Mouse (Mus musculus) G1E (cell line): ENCODE results near the gene Map3k7cl. TPM values are rescaled to one million over a fixed set of nuclear protein-coding genes. Genes with fewer than 3 reads are reported as not detected.

Source experiments
- ATAC-seq: 2 replicates; pipeline ENCODE4 v1.8.0; 2016; ENCODE audit warnings: mild to moderate bottlenecking; ENCODE audit not compliant: insufficient number of reproducible peaks, poor library complexity, low FRiP score, severe bottlenecking; ENCODE audit errors: extremely low read depth
- DNase-seq: peaks from one replicate; pipeline ENCODE4 v3.0.0; 2012; ENCODE audit warnings: low spot score
- H3K27me3 ChIP-seq: 2 replicates; pipeline ENCODE4 v1.6.1; 2012; ENCODE audit warnings: mild to moderate bottlenecking, low read length, inconsistent platforms; ENCODE audit not compliant: insufficient read depth
- H3K36me3 ChIP-seq: replicated peaks from 2 replicates; pipeline ENCODE3; 2012; ENCODE audit warnings: mild to moderate bottlenecking, inconsistent platforms
- H3K4me1 ChIP-seq: 2 replicates; pipeline ENCODE4 v1.6.1; 2012; ENCODE audit warnings: low read depth, low read length, inconsistent platforms, mixed read lengths; ENCODE audit not compliant: insufficient read depth
- H3K4me3 ChIP-seq: 2 replicates; pipeline ENCODE4 v1.5.1; 2012; ENCODE audit warnings: low read depth, mild to moderate bottlenecking, inconsistent platforms, low read length, moderate library complexity, mixed read lengths
- H3K9me3 ChIP-seq: replicated peaks from 2 replicates; pipeline ENCODE4 v1.6.1; 2012; ENCODE audit warnings: inconsistent platforms
- CTCF ChIP-seq: IDR thresholded peaks from 2 replicates; pipeline ENCODE4 v1.5.1; 2012; ENCODE audit warnings: low read depth, low read length, inconsistent platforms, mixed read lengths
- GATA1 ChIP-seq: IDR thresholded peaks from 2 replicates; pipeline ENCODE4 v1.6.1; 2012; ENCODE audit warnings: borderline replicate concordance, low read length, inconsistent platforms, mixed read lengths
- GATA2 ChIP-seq: IDR thresholded peaks from 2 replicates; pipeline ENCODE4 v1.6.1; 2012; ENCODE audit warnings: low read depth, low read length, inconsistent platforms, borderline replicate concordance
- POLR2AphosphoS5 ChIP-seq: IDR thresholded peaks from 2 replicates; pipeline ENCODE4 v1.6.1; 2012; ENCODE audit warnings: low read depth, low read length, inconsistent platforms; ENCODE audit not compliant: insufficient replicate concordance
- TAL1 ChIP-seq: conservative IDR thresholded peaks from 2 replicates; pipeline ENCODE4 v1.6.1; 2012; ENCODE audit warnings: low read depth, low read length, inconsistent platforms, mixed read lengths
- polyA plus RNA-seq: library from polyadenylated mRNA; stranded (reverse); fragments of >175 nt; gene quantifications from 2 replicates; pipeline ENCODE4 v1.2.3, GENCODE M21; 2012
- total RNA-seq, 2 experiments: library from RNA; stranded (forward) in 1 of 2; stranded (reverse) in 1 of 2; fragments of 200-1000 nt in 1 of 2; fragments of >200 nt in 1 of 2; fragmentation: Nextera tagmentation in 1 of 2; gene quantifications; 2 replicates each; pipeline ENCODE4 v1.2.3; 2014 to 2017

Gene Map3k7cl
- total and polyA plus RNA-seq, 3 experiments, result 0.16 TPM; not detected in 2

- DNase-seq (no peak), ATAC-seq (no peak)
Observed at GRCm38 (mm10) chr16:87625341-87625740, 72.2 kb downstream of the Map3k7cl start.

GRCm38 (mm10) chr16:87625816-87626215 is 72.7 kb downstream of the Map3k7cl start:
- TF ChIP-seq POLR2AphosphoS5 (no peak), CTCF (no peak), GATA1 (no peak), GATA2 (no peak), TAL1 (no peak)

More at GRCm38 (mm10) chr16:87625341-87625740, 72.2 kb downstream of the Map3k7cl start:
- Histone ChIP-seq H3K4me1 (no peaks in the 10 kb centered on the region), H3K9me3 (peaks cover 13% of the 10 kb centered on the region), H3K4me3 (no peak overlapping the region), H3K27me3 (no peaks in the 10 kb centered on the region), H3K36me3 (no peaks in the 10 kb centered on the region)
- TF ChIP-seq CTCF (no peak), POLR2AphosphoS5 (no peak), GATA2 (no peak), GATA1 (no peak), TAL1 (no peak)

GRCm38 (mm10) chr16:87626696-87627095 is 73.6 kb downstream of the Map3k7cl start:
- no peaks in the 10 kb centered on the region for H3K27me3 ChIP-seq
- H3K36me3 ChIP-seq, result no peaks in the 10 kb centered on the region
- no peak overlapping the region for H3K4me3 ChIP-seq
- peaks cover 13% of the 10 kb centered on the region for H3K9me3 ChIP-seq
- H3K4me1 ChIP-seq, result no peaks in the 10 kb centered on the region
- no peak for DNase-seq
- TF ChIP-seq CTCF, result peak; percentile 53
- no peak for TF ChIP-seq TAL1
- ATAC-seq, result no peak

More at GRCm38 (mm10) chr16:87625816-87626215, 72.7 kb downstream of the Map3k7cl start:
- ATAC-seq (no peak), DNase-seq (no peak)
- peaks cover 13% of the 10 kb centered on the region for H3K9me3 ChIP-seq
- H3K4me3 ChIP-seq, result no peak overlapping the region
- H3K27me3 ChIP-seq, result no peaks in the 10 kb centered on the region
- H3K36me3 ChIP-seq, result no peaks in the 10 kb centered on the region
- no peaks in the 10 kb centered on the region for H3K4me1 ChIP-seq

- no peak for TF ChIP-seq TAL1
- no peak for TF ChIP-seq CTCF
- TF ChIP-seq GATA2, result no peak
- TF ChIP-seq GATA1, result no peak
- no peak for TF ChIP-seq POLR2AphosphoS5
- DNase-seq, result no peak
- H3K4me3 ChIP-seq, result no peak overlapping the region
- no peaks in the 10 kb centered on the region for H3K9me3 ChIP-seq
- H3K36me3 ChIP-seq, result no peaks in the 10 kb centered on the region
- ATAC-seq, result no peak
- H3K27me3 ChIP-seq, result no peaks in the 10 kb centered on the region
- H3K4me1 ChIP-seq, result no peaks in the 10 kb centered on the region
Observed at GRCm38 (mm10) chr16:87634709-87635108, 81.6 kb downstream of the Map3k7cl start.

GRCm38 (mm10) chr16:87635213-87635755 is 82.2 kb downstream of the Map3k7cl start:
- TF ChIP-seq TAL1, result no peak

GRCm38 (mm10) chr16:87635841-87636240 is 82.7 kb downstream of the Map3k7cl start:
- no peaks in the 10 kb centered on the region for H3K27me3 ChIP-seq
- ATAC-seq (no peak), DNase-seq (no peak)
- H3K9me3 ChIP-seq, result no peaks in the 10 kb centered on the region
- TF ChIP-seq GATA1, result no peak
- H3K4me1 ChIP-seq, result no peaks in the 10 kb centered on the region
- H3K4me3 ChIP-seq, result no peak overlapping the region
- H3K36me3 ChIP-seq, result no peaks in the 10 kb centered on the region

More at GRCm38 (mm10) chr16:87635213-87635755, 82.2 kb downstream of the Map3k7cl start:
- no peak overlapping the region for H3K4me3 ChIP-seq
- no peaks in the 10 kb centered on the region for H3K4me1 ChIP-seq
- no peak for DNase-seq
- no peaks in the 10 kb centered on the region for H3K36me3 ChIP-seq
- ATAC-seq, result no peak
- no peaks in the 10 kb centered on the region for H3K9me3 ChIP-seq
- H3K27me3 ChIP-seq, result no peaks in the 10 kb centered on the region

- ATAC-seq (no peak), DNase-seq (no peak)
- no peaks in the 10 kb centered on the region for H3K9me3 ChIP-seq
- no peaks in the 10 kb centered on the region for H3K27me3 ChIP-seq
- no peak overlapping the region for H3K4me3 ChIP-seq
- H3K36me3 ChIP-seq, result no peaks in the 10 kb centered on the region
- H3K4me1 ChIP-seq, result no peaks in the 10 kb centered on the region
- TF ChIP-seq POLR2AphosphoS5, result no peak
Observed at GRCm38 (mm10) chr16:87638098-87638497, 85.0 kb downstream of the Map3k7cl start.
